Mouse (Mus musculus) embryonic stem cell, embryonic (primary cell): Measurements from ENCODE around the gene Pla2g10.

Source experiments
- CTCF ChIA-PET, 4 experiments: fragments of 300-600 bp in 2 of 4; fragments of 350-600 bp in 2 of 4; sonication (Branson Sonifier 250); formaldehyde crosslinking; loops; one replicate each; lab custom pipeline; 2022; ENCODE audit warnings: inconsistent platforms in 2 of 4; lab: Charles Lee
- POLR2A ChIA-PET, 4 experiments: fragments of 300-600 bp in 2 of 4; fragments of 350-600 bp in 2 of 4; sonication (Branson Sonifier 250); formaldehyde crosslinking; loops; one replicate each; lab custom pipeline; 2022; ENCODE audit warnings: antibody characterized with exemption in 4 of 4, inconsistent platforms in 1 of 4; lab: Charles Lee

The Pla2g10 gene

DNA sequence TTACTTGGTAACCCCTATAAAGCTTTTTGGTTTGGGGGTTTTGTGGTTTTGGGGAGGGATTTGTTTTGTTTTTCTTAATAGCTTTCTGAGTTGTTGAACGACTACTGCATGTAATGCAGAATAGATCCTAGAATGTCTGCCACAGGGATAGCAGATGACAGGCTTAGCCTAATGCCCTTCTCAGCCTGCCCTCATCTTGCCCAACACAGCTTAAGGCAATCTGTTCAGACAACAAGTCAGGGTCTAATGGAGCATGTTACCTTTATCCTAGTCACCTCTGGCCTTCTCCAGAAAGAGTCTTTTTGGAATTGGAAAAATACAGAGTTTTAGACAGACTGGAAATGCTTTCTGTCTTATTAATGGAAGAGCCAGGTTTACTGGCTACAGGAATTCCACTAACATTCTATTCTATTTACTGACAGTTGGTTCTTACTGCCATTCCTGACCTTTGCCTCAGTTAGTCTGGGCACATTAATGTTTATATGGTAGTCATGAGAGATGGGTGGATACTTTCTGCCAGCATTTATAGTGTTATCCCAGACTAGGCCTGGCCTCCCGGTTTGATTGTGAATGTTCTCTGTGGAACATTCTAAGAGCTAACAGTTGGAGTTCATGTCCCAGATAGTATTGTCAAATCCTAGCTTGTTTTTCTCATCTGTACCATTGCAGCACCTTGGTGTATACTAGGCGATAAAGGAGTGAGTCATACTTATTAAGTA lies 52.0 kb downstream of the Pla2g10 start:
- ChIA-PET POLR2A (interaction anchor here in 1 of 4 experiments (0.7 to 1.6 kb wide), 3 partner anchors 20 to 54 kb away, joined by 3 to 4 read pairs (median 3); no protein-coding TSS in a partner anchor), CTCF (interaction anchor here in 2 of 4 experiments (0.6 to 1.4 kb wide), 3 partner anchors 22 to 39 kb away, joined by 3 to 5 read pairs (median 4); no protein-coding TSS in a partner anchor)

DNA sequence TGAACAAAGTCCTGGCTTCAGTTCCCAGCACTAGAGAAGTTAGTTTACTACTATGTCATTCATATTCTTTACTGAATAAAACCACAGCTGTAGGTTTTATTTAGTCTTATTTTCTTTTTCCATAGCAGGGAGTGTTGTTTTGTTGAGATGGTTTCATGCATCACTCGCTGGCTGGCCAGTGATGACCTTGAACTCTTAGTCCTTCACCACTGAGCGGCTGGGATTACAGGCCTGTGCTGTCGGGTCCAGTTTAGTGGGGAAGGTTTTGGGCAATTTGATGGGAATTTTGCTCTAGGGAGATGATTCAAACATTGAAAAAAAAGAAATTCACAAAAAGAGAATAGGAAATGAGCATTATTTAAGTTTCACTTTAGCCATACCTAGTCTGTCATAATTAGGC lies 56.3 kb downstream of the Pla2g10 start:
- ChIA-PET CTCF (no interaction called here), POLR2A (interaction anchor here in 2 of 4 experiments (0.6 to 1.4 kb wide), 3 partner anchors 11 to 18 kb away, joined by 3 read pairs; no protein-coding TSS in a partner anchor)

DNA sequence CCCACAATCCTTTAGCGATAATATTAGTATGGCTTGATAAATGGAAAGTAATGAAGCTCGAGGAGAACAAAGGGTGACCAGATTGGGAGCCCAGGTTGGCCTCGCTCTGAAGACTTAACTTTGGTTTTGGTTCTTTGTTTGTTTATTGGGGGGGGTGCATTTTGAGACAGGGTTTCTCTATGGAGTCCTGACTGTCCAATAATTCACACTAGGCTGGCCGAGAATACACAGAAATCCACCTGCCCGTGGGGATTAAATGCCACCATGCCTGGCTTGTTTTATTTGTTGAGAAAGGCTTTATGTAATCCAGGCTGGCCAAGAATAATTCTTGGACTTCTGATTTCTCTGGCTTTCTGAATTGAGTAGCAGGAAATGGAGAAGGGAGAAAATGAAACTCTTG lies 57.7 kb downstream of the Pla2g10 start:
- ChIA-PET CTCF (no interaction called here), POLR2A (interaction anchor here in 2 of 4 experiments (2.1 to 3.7 kb wide), 4 partner anchors 10 to 107 kb away, joined by 9 to 24 read pairs (median 15); partner anchors contain the start of gene Rrn3 (in 1 of the 2))

DNA sequence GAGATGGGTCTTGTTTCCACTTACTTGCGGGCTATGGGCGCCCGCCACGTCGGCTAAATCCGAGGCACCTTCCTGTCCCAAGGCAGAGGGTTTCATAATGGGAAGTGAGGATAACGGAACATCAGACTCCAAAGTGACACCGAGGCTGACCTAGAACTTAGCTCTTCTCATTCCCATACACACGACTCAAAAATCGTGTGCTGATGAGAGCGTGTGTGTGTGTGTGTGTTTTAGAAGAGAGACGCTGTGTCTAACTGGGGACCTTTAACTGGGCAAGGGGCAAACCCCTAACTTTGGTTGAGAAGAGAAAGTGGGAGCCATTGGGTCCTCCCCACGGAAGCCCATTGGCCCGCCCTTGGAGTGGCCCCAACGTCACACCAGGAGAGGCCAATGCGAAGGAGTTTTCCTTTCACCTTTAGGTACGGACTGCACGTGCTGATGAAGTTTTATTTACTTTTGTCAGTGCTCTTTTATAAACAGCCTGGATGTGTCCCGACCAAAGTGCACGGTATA lies 58.3 kb downstream of the Pla2g10 start:
- ChIA-PET CTCF (interaction anchor here in 2 of 4 experiments (0.6 to 1.8 kb wide), 4 partner anchors 9 to 82 kb away, joined by 3 to 5 read pairs (median 4); no protein-coding TSS in a partner anchor), POLR2A (interaction anchor here (0.8 to 3.7 kb wide), 60 partner anchors 8 to 486 kb away, joined by 3 to 25 read pairs (median 5); partner anchors contain the start of genes Rrn3 (in 2 of the 4), Mpv17l (in 1 of the 4), Ntan1 (in 1 of the 4) and Pdxdc1 (in 1 of the 4))

DNA sequence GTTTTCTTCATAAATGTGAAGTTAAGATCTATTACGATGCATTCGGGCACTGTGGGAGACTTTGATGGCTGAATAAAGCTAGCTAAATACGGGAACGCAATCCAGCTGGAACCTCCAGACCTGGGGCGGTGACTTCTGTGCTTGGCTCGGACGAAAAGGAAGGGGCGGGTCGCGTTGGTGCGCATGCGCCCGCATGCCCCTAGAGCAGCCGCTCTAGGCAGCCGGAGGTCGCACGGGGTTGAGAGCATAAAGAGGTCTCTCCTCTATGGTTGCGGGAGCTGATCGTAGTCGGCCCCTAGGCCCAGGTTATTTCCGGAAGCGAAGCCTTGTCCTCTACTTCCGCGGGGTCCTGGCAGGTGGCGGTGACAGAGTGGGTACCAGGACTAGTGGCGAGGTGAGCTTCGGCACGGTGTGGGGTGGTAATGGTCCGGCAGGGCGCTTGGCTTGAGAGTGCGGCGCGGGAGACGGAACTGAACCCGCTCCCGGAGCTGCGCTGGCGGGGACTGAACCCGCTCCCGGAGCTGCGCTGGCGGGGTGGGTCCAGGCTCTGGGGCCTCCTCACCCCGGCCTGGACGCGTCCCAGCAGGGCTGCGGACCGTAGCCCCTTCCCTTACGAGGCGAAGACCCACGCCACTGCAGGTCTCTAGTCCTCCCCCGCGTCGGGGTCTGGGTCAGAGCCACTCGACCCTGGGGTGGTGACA lies 58.9 kb downstream of the Pla2g10 start, which contains the start of the genes Bfar and 3110001I22Rik:
TSS of gene Bfar (plus strand) at position 174 of the 701 bp plus-strand sequence.
TSS of gene 3110001I22Rik (plus strand) at position 245 of the 701 bp plus-strand sequence.
- POLR2A ChIA-PET, result interaction anchor here (0.7 to 3.7 kb wide), 82 partner anchors 8 to 562 kb away, joined by 3 to 25 read pairs (median 4); partner anchors contain the start of genes Ntan1 (in 2 of the 4), Rrn3 (in 2 of the 4), Mpv17l (in 1 of the 4) and Pdxdc1 (in 1 of the 4)
- CTCF ChIA-PET, result interaction anchor here in 3 of 4 experiments (0.6 to 1.8 kb wide), 7 partner anchors 8 to 139 kb away, joined by 3 to 5 read pairs (median 3); no protein-coding TSS in a partner anchor

DNA sequence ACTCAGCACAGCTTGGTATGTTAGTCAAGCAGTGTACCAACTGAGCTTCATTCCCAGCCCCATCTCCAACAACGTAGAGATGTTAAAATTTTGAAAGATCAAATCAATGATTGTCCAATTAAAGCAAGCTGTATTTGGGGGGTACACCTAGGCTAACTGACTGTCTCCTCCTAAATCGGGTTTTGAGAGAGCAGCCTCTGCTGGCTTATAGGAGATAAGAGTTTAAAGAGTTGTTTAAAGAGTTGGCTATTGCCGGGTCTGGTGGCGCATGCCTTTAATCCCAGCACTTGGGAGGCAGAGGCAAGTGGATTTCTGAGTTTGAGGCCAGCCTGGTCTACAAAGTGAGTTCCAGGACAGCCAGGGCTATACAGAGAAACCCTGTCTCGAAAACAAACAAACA lies 59.9 kb downstream of the Pla2g10 start:
- ChIA-PET CTCF (interaction anchor here in 2 of 4 experiments (0.7 to 1.8 kb wide), 3 partner anchors 63 to 138 kb away, joined by 3 to 5 read pairs (median 3); no protein-coding TSS in a partner anchor), POLR2A (interaction anchor here in 3 of 4 experiments (0.6 to 3.7 kb wide), 55 partner anchors 8 to 561 kb away, joined by 3 to 25 read pairs (median 5); partner anchors contain the start of genes Ntan1 (in 2 of the 3), Mpv17l (in 1 of the 3), Pdxdc1 (in 1 of the 3) and Rrn3 (in 1 of the 3))

DNA sequence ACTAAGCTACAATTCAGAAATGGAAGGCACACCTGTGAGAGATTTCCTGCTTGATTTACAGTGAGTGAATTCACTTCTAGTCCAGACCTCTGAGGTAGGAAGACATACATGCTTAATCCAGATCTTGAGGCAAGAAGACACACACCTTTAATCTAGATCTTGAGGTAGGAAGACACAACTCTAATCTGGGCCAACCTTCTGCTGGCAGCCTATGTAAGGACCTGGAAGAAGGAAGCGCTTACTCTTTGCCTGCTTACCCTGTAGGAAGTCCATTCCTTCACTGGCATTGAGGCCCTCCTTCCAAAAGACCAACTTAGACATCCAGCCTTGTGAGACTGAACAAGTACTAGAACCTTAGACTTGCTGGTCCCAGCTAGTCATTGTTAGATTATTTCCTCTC lies 61.5 kb downstream of the Pla2g10 start:
- ChIA-PET POLR2A (interaction anchor here in 1 of 4 experiments (1.5 kb wide), 1 partner anchor 78 kb away, joined by 3 read pairs; no protein-coding TSS in a partner anchor), CTCF (no interaction called here)

DNA sequence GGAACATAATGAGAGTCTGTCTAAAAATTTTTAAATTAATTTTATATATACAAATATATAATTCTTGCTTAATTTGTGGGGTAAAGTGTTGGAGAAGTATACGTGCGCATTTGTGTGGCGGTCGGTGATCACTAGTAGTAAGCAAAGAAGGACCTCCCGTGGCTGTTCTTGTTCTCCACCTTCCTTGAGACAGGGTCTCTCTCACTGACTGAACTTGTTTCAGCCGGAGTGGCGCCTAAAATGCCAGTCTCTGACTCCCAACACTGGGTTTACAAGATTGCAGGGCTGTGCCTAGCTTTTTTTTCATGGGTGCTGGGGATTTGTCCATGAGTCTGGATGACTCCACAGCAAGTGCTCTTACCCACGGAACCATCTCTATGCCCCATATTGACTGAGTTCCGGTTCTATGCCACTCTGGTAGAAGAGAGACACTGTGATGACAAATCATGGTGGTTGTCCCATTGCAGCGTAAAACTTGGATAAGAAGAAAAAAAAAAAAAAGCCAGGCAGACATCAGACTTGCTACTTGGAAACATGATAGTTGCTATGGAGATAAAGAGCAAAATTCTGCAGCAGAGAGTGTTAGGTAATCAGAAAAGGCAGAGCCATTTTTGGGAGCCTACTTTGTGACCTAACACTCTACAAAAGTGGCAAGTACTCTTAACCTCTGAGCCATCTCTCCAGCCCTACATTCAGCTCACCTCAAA lies 62.2 kb downstream of the Pla2g10 start:
- CTCF ChIA-PET, result no interaction called here
- POLR2A ChIA-PET, result interaction anchor here in 1 of 4 experiments (0.6 to 2.4 kb wide), 6 partner anchors 14 to 112 kb away, joined by 3 to 9 read pairs (median 6); partner anchors contain the start of gene Rrn3

DNA sequence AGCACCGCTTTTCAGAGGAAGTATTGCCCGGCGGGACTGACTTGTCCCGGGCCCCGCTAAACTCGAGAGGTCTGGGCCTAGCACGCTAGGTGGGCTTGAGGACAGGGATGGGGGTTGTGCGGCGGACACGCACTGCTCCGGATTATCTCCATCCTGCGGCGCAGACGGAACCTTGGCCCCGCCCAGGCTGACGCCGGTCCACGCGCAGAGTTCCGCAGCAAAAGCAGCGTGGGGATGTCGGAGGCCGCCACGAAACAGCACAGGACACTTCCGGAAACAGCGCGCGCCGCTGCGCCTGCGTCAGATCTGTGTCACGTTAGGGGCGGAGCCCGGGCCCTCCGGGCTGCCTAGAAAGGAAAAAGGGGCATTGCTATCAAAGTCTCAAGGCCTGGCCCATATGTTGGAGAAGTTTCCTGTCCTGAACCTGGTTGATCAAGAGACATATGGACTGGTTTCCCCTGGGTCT lies 62.9 kb downstream of the Pla2g10 start, which contains the start of gene Parn:
TSS of gene Parn (minus strand) at position 293 of the 466 bp plus-strand sequence.
- POLR2A ChIA-PET, result interaction anchor here in 3 of 4 experiments (0.6 to 2.4 kb wide), 10 partner anchors 14 to 132 kb away, joined by 3 to 9 read pairs (median 3); partner anchors contain the start of gene Rrn3 (in 1 of the 3)
- CTCF ChIA-PET, result no interaction called here
